Mouse (Mus musculus): ENCODE data around the gene Wdr70. TPM values are rescaled to one million over a fixed set of nuclear protein-coding genes. Genes with fewer than 3 reads are reported as not detected.
"Not testable (repeated sequence)": the region's sequence is repeated elsewhere in the genome, so short reads cannot be mapped to it uniquely, and the experiment has no call there.

Gene Wdr70
- polyA plus RNA-seq, 1 experiment, result 13.3 TPM

DNA sequence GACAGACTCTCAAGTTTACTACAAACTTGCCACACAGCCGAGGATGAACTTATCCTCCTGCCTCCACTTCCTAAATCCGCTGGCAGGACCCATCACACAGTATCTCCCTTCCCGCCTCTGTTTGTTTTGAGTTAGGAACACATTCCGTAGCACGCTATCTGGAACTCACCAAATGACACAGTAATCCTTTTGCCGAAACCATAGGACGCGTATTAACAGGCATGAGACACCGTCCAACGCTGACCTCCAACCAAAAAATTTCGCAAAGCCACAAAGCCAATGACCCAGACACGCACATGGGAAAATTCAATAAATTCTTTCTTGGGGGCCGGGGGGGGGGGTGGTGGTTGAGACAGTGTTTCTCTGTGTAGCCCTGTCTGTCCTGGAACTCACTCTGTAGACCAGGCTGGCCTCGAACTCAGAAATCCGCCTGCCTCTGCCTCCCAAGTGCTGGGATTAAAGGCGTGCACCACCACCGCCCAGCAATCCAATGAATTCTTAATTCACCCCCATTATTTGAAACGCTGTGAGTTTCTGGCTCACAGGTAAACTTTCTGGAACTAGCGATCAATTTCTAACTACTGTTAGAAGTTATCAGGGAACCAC is 9.5 kb upstream of the Wdr70 start:
- peak overlapping the region; percentile 96 for H3K4me3 ChIP-seq (replicated peaks; ENCODE audit: control insufficient read depth, low read depth, low read length)
- H3K4me1 ChIP-seq (ENCODE audit: control insufficient read depth, insufficient read depth, low read length), result no peaks in the 10 kb centered on the region; the same call in 1 of the 2 replicates
- H3K27ac ChIP-seq (ENCODE audit: control insufficient read depth, insufficient read depth, low read depth, low read length, poor library complexity), result no peak overlapping the region; the same call in 1 of the 2 replicates
- 48% methylated on average over 19 of the region's 19 CpGs for WGBS
- TF ChIP-seq POLR2A (IDR thresholded peaks at IDR 0.05; ENCODE audit: borderline replicate concordance, control insufficient read depth, low read depth, low read length), result no peak

DNA sequence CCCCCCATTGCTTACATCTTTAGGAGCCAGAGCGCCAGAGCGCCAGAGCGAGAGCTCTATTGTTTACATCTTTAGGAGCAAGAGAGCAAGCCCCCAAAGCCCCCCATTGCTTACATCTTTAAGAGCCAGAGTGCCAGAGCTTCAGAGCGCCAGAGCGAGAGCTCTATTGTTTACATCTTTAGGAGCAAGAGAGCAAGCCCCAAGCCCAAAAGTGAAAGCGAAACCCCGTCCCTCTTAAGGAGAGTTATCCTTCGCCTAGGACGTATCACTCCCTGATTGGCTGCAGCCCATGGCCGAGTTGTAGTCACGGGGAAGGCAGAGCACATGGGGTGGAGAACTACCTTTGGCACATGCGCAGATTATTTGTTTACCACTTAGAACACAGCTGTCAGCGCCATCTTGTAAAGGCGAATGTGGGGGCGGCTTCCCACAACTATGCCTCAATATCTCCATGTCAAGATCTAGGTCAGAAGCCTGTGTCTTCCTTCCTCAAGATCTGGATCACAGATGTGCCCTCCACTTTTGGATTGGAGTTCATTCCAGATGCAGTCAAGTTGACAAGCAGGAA is 3.0 kb upstream of the Wdr70 start:
- not testable (repeated sequence) for H3K4me3 ChIP-seq (replicated peaks; ENCODE audit: control insufficient read depth, low read depth, low read length); H3K4me1 ChIP-seq (ENCODE audit: control insufficient read depth, insufficient read depth, low read length); H3K27ac ChIP-seq (ENCODE audit: control insufficient read depth, insufficient read depth, low read depth, low read length, poor library complexity)
- 90% methylated on average over 15 of the region's 15 CpGs for WGBS

- 28% methylated on average over 7 of the region's 7 CpGs for WGBS
These were observed 1.2 kb downstream of the Wdr70 start for GRCm38 (mm10) chr15:8097853-8098252.

DNA sequence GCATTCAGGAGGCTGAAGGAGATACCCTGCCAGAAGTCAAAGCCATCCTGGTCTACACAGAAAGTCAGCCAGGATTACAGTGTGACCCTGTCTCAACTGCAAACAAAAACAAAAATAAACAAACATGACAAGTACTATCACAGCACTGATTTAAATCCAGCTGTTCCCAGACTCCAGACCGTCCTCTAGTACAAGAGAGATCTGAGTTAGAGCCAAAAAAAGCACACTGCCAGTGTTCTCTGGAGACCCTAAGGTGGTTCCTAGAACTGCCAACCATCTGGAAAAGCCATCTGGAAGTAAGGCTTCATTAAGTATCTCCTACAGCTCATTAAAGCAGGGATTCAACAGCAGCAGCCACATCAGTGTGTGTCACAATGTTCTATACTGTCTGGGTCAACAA is 6.3 kb downstream of the Wdr70 start:
- not testable (repeated sequence) for H3K27ac ChIP-seq (ENCODE audit: control insufficient read depth, insufficient read depth, low read depth, low read length, poor library complexity); H3K4me1 ChIP-seq (ENCODE audit: control insufficient read depth, insufficient read depth, low read length); H3K4me3 ChIP-seq (replicated peaks; ENCODE audit: control insufficient read depth, low read depth, low read length)
- 89% methylated on average over 1 of the region's 1 CpGs for WGBS

More at GRCm38 (mm10) chr15:8097853-8098252, 1.2 kb downstream of the Wdr70 start:
- no peaks in the 10 kb centered on the region; the same call in 1 of the 2 replicates for H3K4me1 ChIP-seq (ENCODE audit: control insufficient read depth, insufficient read depth, low read length)
- no peak overlapping the region for H3K27ac ChIP-seq (ENCODE audit: control insufficient read depth, insufficient read depth, low read depth, low read length, poor library complexity)
- H3K4me3 ChIP-seq (replicated peaks; ENCODE audit: control insufficient read depth, low read depth, low read length), result peak overlapping the region; percentile 51
- TF ChIP-seq CTCF (IDR thresholded peaks at IDR 0.05; ENCODE audit: control insufficient read depth, insufficient read depth, low read length) (peak; percentile 71), POLR2A (IDR thresholded peaks at IDR 0.05; ENCODE audit: borderline replicate concordance, control insufficient read depth, low read depth, low read length) (no peak)

DNA sequence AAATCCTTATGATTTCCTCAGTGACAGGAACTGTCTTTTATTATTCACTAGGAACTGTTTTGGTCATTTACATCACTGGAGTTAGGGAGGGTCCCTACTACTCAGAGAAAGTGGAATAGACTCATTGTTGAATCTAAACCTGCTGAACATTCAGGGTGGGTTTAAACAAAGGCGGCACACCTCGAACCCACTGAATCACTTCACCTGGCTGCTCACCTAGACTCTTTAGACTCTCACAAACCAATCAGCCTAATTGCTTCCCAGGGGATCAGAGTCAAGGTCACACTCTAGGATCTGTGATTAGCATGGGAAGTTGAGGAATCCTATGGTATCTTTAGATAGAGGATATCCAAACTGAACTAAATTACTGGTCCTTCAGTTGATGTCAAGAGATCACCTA is 8.3 kb downstream of the Wdr70 start:
- no peak overlapping the region for H3K4me3 ChIP-seq (replicated peaks; ENCODE audit: control insufficient read depth, low read depth, low read length)
- 90% methylated on average over 2 of the region's 2 CpGs for WGBS

DNA sequence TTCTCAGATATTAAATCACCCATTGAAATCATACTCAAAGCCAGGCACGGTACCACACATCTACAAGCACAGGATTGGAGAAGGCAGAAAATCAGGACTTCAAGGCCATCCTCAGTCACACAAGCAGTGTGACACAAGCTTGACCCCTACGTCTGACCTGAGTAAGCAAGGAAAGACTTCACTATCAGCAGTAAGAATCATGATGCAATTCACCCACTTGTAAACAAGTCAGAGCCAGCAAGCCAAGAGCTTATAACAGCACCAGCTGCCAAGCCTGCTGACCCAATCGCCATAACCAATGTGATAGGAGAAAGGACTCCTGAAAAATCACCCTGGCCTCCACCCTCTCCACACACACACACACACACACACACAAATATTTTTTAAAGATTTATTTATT is 10.3 kb downstream of the Wdr70 start:
- TF ChIP-seq CTCF (IDR thresholded peaks at IDR 0.05; ENCODE audit: control insufficient read depth, insufficient read depth, low read length), result no peak
- no peak for TF ChIP-seq POLR2A (IDR thresholded peaks at IDR 0.05; ENCODE audit: borderline replicate concordance, control insufficient read depth, low read depth, low read length)
- Histone ChIP-seq H3K27ac (ENCODE audit: control insufficient read depth, insufficient read depth, low read depth, low read length, poor library complexity) (no peak overlapping the region), H3K4me3 (replicated peaks; ENCODE audit: control insufficient read depth, low read depth, low read length) (no peak overlapping the region), H3K4me1 (ENCODE audit: control insufficient read depth, insufficient read depth, low read length) (no peaks in the 10 kb centered on the region)
- WGBS, result 80% methylated on average over 3 of the region's 3 CpGs

More for the DNA sequence above, 8.3 kb downstream of the Wdr70 start:
- Histone ChIP-seq H3K27ac (ENCODE audit: control insufficient read depth, insufficient read depth, low read depth, low read length, poor library complexity) (no peak overlapping the region), H3K4me1 (ENCODE audit: control insufficient read depth, insufficient read depth, low read length) (no peaks in the 10 kb centered on the region)
- no peak for TF ChIP-seq POLR2A (IDR thresholded peaks at IDR 0.05; ENCODE audit: borderline replicate concordance, control insufficient read depth, low read depth, low read length)
- TF ChIP-seq CTCF (IDR thresholded peaks at IDR 0.05; ENCODE audit: control insufficient read depth, insufficient read depth, low read length), result no peak

DNA sequence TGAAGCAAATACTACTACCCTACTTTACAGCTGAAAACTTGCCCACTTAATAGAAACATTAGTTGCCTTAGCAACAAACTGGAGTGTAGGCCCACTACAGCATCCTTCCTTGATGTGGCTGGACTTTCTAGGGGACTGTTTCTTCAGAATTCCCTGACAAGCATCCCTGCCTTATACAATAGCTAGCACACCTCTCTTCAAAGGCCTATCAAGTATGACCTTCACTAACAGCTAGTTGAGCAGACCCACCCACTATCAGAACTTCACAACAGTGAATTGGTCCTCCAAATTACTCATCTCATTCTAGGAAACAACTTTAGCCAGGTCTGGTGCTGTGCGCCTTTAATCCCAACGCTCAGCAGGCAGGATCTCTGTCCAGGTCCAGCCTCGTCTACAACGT is 11.7 kb downstream of the Wdr70 start:
- no peak overlapping the region for H3K4me3 ChIP-seq (replicated peaks; ENCODE audit: control insufficient read depth, low read depth, low read length)
- TF ChIP-seq POLR2A (IDR thresholded peaks at IDR 0.05; ENCODE audit: borderline replicate concordance, control insufficient read depth, low read depth, low read length), result no peak
- no peak for TF ChIP-seq CTCF (IDR thresholded peaks at IDR 0.05; ENCODE audit: control insufficient read depth, insufficient read depth, low read length)
- H3K4me1 ChIP-seq (ENCODE audit: control insufficient read depth, insufficient read depth, low read length), result no peaks in the 10 kb centered on the region
- no peak overlapping the region for H3K27ac ChIP-seq (ENCODE audit: control insufficient read depth, insufficient read depth, low read depth, low read length, poor library complexity)
- WGBS, result 93% methylated on average over 4 of the region's 4 CpGs

- H3K4me1 ChIP-seq (ENCODE audit: control insufficient read depth, insufficient read depth, low read length), result no peaks in the 10 kb centered on the region
- 91% methylated on average over 8 of the region's 8 CpGs for WGBS
- no peak overlapping the region for H3K4me3 ChIP-seq (replicated peaks; ENCODE audit: control insufficient read depth, low read depth, low read length)
- no peak for TF ChIP-seq CTCF (IDR thresholded peaks at IDR 0.05; ENCODE audit: control insufficient read depth, insufficient read depth, low read length)
- no peak for TF ChIP-seq POLR2A (IDR thresholded peaks at IDR 0.05; ENCODE audit: borderline replicate concordance, control insufficient read depth, low read depth, low read length)
- H3K27ac ChIP-seq (ENCODE audit: control insufficient read depth, insufficient read depth, low read depth, low read length, poor library complexity), result no peak overlapping the region
These were observed 16.9 kb downstream of the Wdr70 start for GRCm38 (mm10) chr15:8082139-8082538.

DNA sequence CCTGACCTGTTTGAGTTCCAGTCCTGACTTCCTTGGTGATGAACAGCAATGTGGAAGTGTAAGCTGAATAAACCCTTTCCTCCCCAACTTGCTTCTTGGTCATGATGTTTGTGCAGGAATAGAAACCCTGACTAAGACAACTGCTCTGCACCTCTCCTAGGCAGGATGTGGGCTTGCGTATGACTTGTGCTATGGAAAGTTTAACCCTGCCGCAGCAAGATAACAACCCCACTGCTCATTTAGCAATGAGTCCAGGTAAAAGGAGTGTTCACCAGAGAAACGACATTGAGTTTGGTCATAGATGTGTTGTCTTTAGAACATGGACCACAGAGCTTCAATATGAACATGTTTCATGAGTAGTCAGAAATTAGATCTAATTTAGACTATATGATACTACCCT is 25.9 kb downstream of the Wdr70 start:
- 88% methylated on average over 3 of the region's 3 CpGs for WGBS
- not testable (repeated sequence) for H3K4me1 ChIP-seq (ENCODE audit: control insufficient read depth, insufficient read depth, low read length); H3K27ac ChIP-seq (ENCODE audit: control insufficient read depth, insufficient read depth, low read depth, low read length, poor library complexity); H3K4me3 ChIP-seq (replicated peaks; ENCODE audit: control insufficient read depth, low read depth, low read length)

All from bone marrow, adult 2 months (tissue).